Mouse (Mus musculus): ENCODE measurements at regions not wholly inside any gene's neighbourhood (a gene's known extent, or its start where the extent isn't known, plus 50 kb on each side); places are given as distances from the start of the nearest gene placed in this dataset.

GRCm38 (mm10) chr2:128432741-128433140 lies 158.3 kb upstream of the Spdye4c start:
- H3K27me3 ChIP-seq (ENCODE audit: control insufficient read depth, insufficient read depth, low read length), result no peaks in the 10 kb centered on the region

GRCm38 (mm10) chr2:128433553-128434081 lies 157.4 kb upstream of the Spdye4c start:
- TF ChIP-seq EP300 (IDR thresholded peaks at IDR 0.05; ENCODE audit: low read depth), result no peak
- TF ChIP-seq CTCF (IDR thresholded peaks at IDR 0.05; ENCODE audit: low read depth), result no peak
- H3K27ac ChIP-seq (ENCODE audit: low read depth), result no peak overlapping the region
- ATAC-seq (ENCODE audit: insufficient read depth, low read depth), result no peak
- no peaks in the 10 kb centered on the region for H3K9me3 ChIP-seq (replicated peaks; ENCODE audit: control insufficient read depth, low read length)
- H3K4me3 ChIP-seq (ENCODE audit: low read depth, low read length), result no peak overlapping the region
- no peak overlapping the region for H3K9ac ChIP-seq (replicated peaks; ENCODE audit: low read depth, low read length)
- DNase-seq (ENCODE audit: low spot score), result no peak
- no peaks in the 10 kb centered on the region for H3K27me3 ChIP-seq (ENCODE audit: control insufficient read depth, insufficient read depth, low read length)
- no peaks in the 10 kb centered on the region for H3K36me3 ChIP-seq (replicated peaks; ENCODE audit: control insufficient read depth, insufficient read depth, low read length)
- H3K4me1 ChIP-seq (ENCODE audit: control insufficient read depth, insufficient read depth), result peaks cover 7% of the 10 kb centered on the region; the same call in 1 of the 2 replicates
- no peak overlapping the region for H3K4me2 ChIP-seq (ENCODE audit: low read depth, low read length)
- WGBS, result 78% methylated on average over 9 of the region's 9 CpGs

More at GRCm38 (mm10) chr2:128432741-128433140, 158.3 kb upstream of the Spdye4c start:
- 87% methylated on average over 3 of the region's 3 CpGs for WGBS
- H3K4me2 ChIP-seq (ENCODE audit: low read depth, low read length), result no peak overlapping the region
- H3K9ac ChIP-seq (replicated peaks; ENCODE audit: low read depth, low read length), result no peak overlapping the region
- H3K27ac ChIP-seq (ENCODE audit: low read depth), result no peak overlapping the region
- no peak for TF ChIP-seq EP300 (IDR thresholded peaks at IDR 0.05; ENCODE audit: low read depth)
- no peak for TF ChIP-seq CTCF (IDR thresholded peaks at IDR 0.05; ENCODE audit: low read depth)
- H3K36me3 ChIP-seq (replicated peaks; ENCODE audit: control insufficient read depth, insufficient read depth, low read length), result no peaks in the 10 kb centered on the region
- ATAC-seq (ENCODE audit: insufficient read depth, low read depth) (no peak), DNase-seq (ENCODE audit: low spot score) (no peak)
- no peak overlapping the region for H3K4me3 ChIP-seq (ENCODE audit: low read depth, low read length)
- no peaks in the 10 kb centered on the region for H3K9me3 ChIP-seq (replicated peaks; ENCODE audit: control insufficient read depth, low read length)
- peaks cover 12% of the 10 kb centered on the region; the same call in 1 of the 2 replicates for H3K4me1 ChIP-seq (ENCODE audit: control insufficient read depth, insufficient read depth)

- TF ChIP-seq CTCF (IDR thresholded peaks at IDR 0.05; ENCODE audit: low read depth), result no peak
- TF ChIP-seq EP300 (IDR thresholded peaks at IDR 0.05; ENCODE audit: low read depth), result no peak
- Histone ChIP-seq H3K27ac (ENCODE audit: low read depth) (no peak overlapping the region), H3K36me3 (replicated peaks; ENCODE audit: control insufficient read depth, insufficient read depth, low read length) (no peaks in the 10 kb centered on the region), H3K9ac (replicated peaks; ENCODE audit: low read depth, low read length) (no peak overlapping the region), H3K4me2 (ENCODE audit: low read depth, low read length) (no peak overlapping the region), H3K4me1 (ENCODE audit: control insufficient read depth, insufficient read depth) (peaks cover 7% of the 10 kb centered on the region; the same call in 1 of the 2 replicates), H3K4me3 (ENCODE audit: low read depth, low read length) (no peak overlapping the region), H3K9me3 (replicated peaks; ENCODE audit: control insufficient read depth, low read length) (no peaks in the 10 kb centered on the region), H3K27me3 (ENCODE audit: control insufficient read depth, insufficient read depth, low read length) (no peaks in the 10 kb centered on the region)
- ATAC-seq (ENCODE audit: insufficient read depth, low read depth) (no peak), DNase-seq (ENCODE audit: low spot score) (no peak)
- WGBS, result 59% methylated on average over 11 of the region's 11 CpGs
These were observed 156.6 kb upstream of the Spdye4c start for GRCm38 (mm10) chr2:128434200-128434977.

GRCm38 (mm10) chr2:128436378-128436777 lies 154.6 kb upstream of the Spdye4c start:
- no peak overlapping the region for H3K27ac ChIP-seq (ENCODE audit: low read depth)
- no peak overlapping the region for H3K9ac ChIP-seq (replicated peaks; ENCODE audit: low read depth, low read length)
- TF ChIP-seq EP300 (IDR thresholded peaks at IDR 0.05; ENCODE audit: low read depth), result no peak
- no peak for TF ChIP-seq CTCF (IDR thresholded peaks at IDR 0.05; ENCODE audit: low read depth)
- H3K4me2 ChIP-seq (ENCODE audit: low read depth, low read length), result no peak overlapping the region
- WGBS, result 93% methylated on average over 3 of the region's 3 CpGs
- ATAC-seq (ENCODE audit: insufficient read depth, low read depth), result no peak
- H3K9me3 ChIP-seq (replicated peaks; ENCODE audit: control insufficient read depth, low read length), result no peaks in the 10 kb centered on the region
- H3K4me1 ChIP-seq (ENCODE audit: control insufficient read depth, insufficient read depth), result peaks cover 6% of the 10 kb centered on the region; the same call in 1 of the 2 replicates
- H3K27me3 ChIP-seq (ENCODE audit: control insufficient read depth, insufficient read depth, low read length), result no peaks in the 10 kb centered on the region
- H3K4me3 ChIP-seq (ENCODE audit: low read depth, low read length), result no peak overlapping the region
- no peak for DNase-seq (ENCODE audit: low spot score)
- no peaks in the 10 kb centered on the region for H3K36me3 ChIP-seq (replicated peaks; ENCODE audit: control insufficient read depth, insufficient read depth, low read length)

GRCm38 (mm10) chr2:128437698-128438097 lies 153.3 kb upstream of the Spdye4c start:
- Histone ChIP-seq H3K9me3 (replicated peaks; ENCODE audit: control insufficient read depth, low read length) (no peaks in the 10 kb centered on the region), H3K4me2 (ENCODE audit: low read depth, low read length) (no peak overlapping the region), H3K4me3 (ENCODE audit: low read depth, low read length) (no peak overlapping the region), H3K27ac (ENCODE audit: low read depth) (no peak overlapping the region), H3K27me3 (ENCODE audit: control insufficient read depth, insufficient read depth, low read length) (no peaks in the 10 kb centered on the region), H3K9ac (replicated peaks; ENCODE audit: low read depth, low read length) (no peak overlapping the region), H3K4me1 (ENCODE audit: control insufficient read depth, insufficient read depth) (no peaks in the 10 kb centered on the region), H3K36me3 (replicated peaks; ENCODE audit: control insufficient read depth, insufficient read depth, low read length) (no peaks in the 10 kb centered on the region)
- TF ChIP-seq EP300 (IDR thresholded peaks at IDR 0.05; ENCODE audit: low read depth) (no peak), CTCF (IDR thresholded peaks at IDR 0.05; ENCODE audit: low read depth) (no peak)
- DNase-seq (ENCODE audit: low spot score), result no peak
- ATAC-seq (ENCODE audit: insufficient read depth, low read depth), result no peak
- 34% methylated on average over 7 of the region's 7 CpGs for WGBS
